ENCODE assay signal across 23 mouse cellular contexts in the genomic region with DNA sequence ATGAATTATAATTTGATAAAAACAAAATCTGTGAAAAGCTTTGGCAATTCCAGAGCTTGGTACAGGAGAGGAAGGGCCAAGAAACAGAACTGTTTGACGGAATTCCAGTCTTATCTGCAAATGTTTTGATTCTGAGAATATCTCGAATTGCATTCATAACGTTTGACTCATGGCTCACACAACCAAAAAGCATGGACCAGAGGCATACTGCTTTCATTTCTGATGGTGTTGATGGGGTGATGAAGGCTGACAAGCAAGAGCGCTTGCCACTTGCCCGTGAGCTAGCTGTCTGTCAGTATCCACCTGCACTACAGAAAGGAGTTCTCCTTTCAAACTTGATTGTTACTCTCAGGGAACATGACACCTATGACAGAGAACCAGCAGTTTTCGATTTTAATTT.
A peak's percentile ranks its signal among the peaks of the same experiment; 100 is the strongest.
DNase-seq lines count a peak whose midpoint lies in the region; ATAC-seq and TF ChIP-seq lines count a peak whose summit lies in the region.
"Had no signal": no experiment of that assay in that cellular context is flagged by ENCODE, and none has a peak within 500 bp of the region (broad histone marks: within the 10 kb centered on the region; RNA-seq: fewer than 3 reads in every experiment).

No protein-coding gene starts in this region.

- H3K9me3 ChIP-seq in heart, embryonic 14.5 days (ENCODE audit: control insufficient read depth, low read length): no peaks in the 10 kb centered on the region
- H3K9me3 ChIP-seq: embryonic facial prominence, embryonic 15.5 days; forebrain, embryonic 13.5 days; G1E; hindbrain, embryonic 12.5 days had no signal

- TF ChIP-seq POLR2A in kidney, adult 2 months (IDR thresholded peaks at IDR 0.05; ENCODE audit: low read depth, low read length): no peak

- no peak for TF ChIP-seq CTCF in kidney, adult 2 months (conservative IDR thresholded peaks at IDR 0.05; ENCODE audit: insufficient read depth, insufficient read length, low read depth, low read length)

- no peaks in the 10 kb centered on the region for H3K27me3 ChIP-seq in heart, embryonic 14.5 days (ENCODE audit: control insufficient read depth, insufficient read depth, low read length)
- H3K27me3 ChIP-seq in kidney, adult 2 months (replicated peaks; ENCODE audit: control insufficient read depth, insufficient read depth, low read length): no peaks in the 10 kb centered on the region
- H3K27me3 ChIP-seq: embryonic facial prominence, embryonic 15.5 days; forebrain, embryonic 13.5 days; hindbrain, embryonic 12.5 days had no signal

- H3K9ac ChIP-seq in heart, embryonic 14.5 days (ENCODE audit: low read length): no peak overlapping the region
- H3K9ac ChIP-seq: embryonic facial prominence, embryonic 15.5 days; forebrain, embryonic 13.5 days; forebrain, postnatal 0 days; hindbrain, embryonic 12.5 days had no signal

- WGBS in heart, embryonic 14.5 days: 8% methylated on average over 6 of the region's 6 CpGs
- WGBS in kidney, adult 2 months: 63% methylated on average over 6 of the region's 6 CpGs

- no peak for DNase-seq in heart, postnatal 14 days
- no peak for DNase-seq in kidney, adult 2 months
- no peak for DNase-seq in kidney, postnatal 36 days
- DNase-seq in NIH3T3 (ENCODE audit: low read depth): peak; percentile 85
- DNase-seq in fibroblast of lung, adult 2 months (ENCODE audit: low read depth): peak; percentile 25
- DNase-seq in gastrocnemius, postnatal 4 days (ENCODE audit: low spot score in 2 of 2): no peak
- DNase-seq: adrenal gland, postnatal 10 days; B cell, adult 2 months; cerebellum, adult 11 months; cerebellum, adult 8-10 months; cerebellum, postnatal 14 days; embryo, embryonic 11 days; forebrain, postnatal 0 days; gastrocnemius, postnatal 14 days had no signal

- peak overlapping the region; percentile 10 to 48 for H3K27ac ChIP-seq in heart, embryonic 14.5 days (replicated peaks in 1 of 2; ENCODE audit: control insufficient read depth in 1 of 2, insufficient read depth in 1 of 2, low read depth in 2 of 2, low read length in 2 of 2)
- peak overlapping the region; percentile 87; the same call in 1 of the 2 replicates for H3K27ac ChIP-seq in kidney, adult 2 months (ENCODE audit: insufficient read depth, low read depth, low read length)
- H3K27ac ChIP-seq: embryonic facial prominence, embryonic 15.5 days; forebrain, embryonic 13.5 days; hindbrain, embryonic 12.5 days had no signal

- peak overlapping the region; percentile 56 for H3K4me2 ChIP-seq in heart, embryonic 14.5 days (ENCODE audit: low read length)
- H3K4me2 ChIP-seq: embryonic facial prominence, embryonic 15.5 days; forebrain, embryonic 13.5 days; hindbrain, embryonic 12.5 days had no signal

- intact Hi-C loops in heart, postnatal 14 days (cut with DNase I): no loop called here

- no peaks in the 10 kb centered on the region for H3K36me3 ChIP-seq in heart, embryonic 14.5 days (ENCODE audit: control insufficient read depth, insufficient read depth, low read length)
- H3K36me3 ChIP-seq in kidney, adult 2 months (ENCODE audit: control insufficient read depth, insufficient read depth, low read length): no peaks in the 10 kb centered on the region
- H3K36me3 ChIP-seq: embryonic facial prominence, embryonic 15.5 days; G1E; hindbrain, embryonic 12.5 days had no signal

- H3K4me3 ChIP-seq in heart, embryonic 14.5 days (ENCODE audit: control insufficient read depth in 1 of 2, insufficient read depth in 1 of 2, low read depth in 1 of 2, low read length in 2 of 2): peak overlapping the region in 1 of 2 experiments; percentile 12; a peak in 1 of 4 replicates
- no peak overlapping the region for H3K4me3 ChIP-seq in kidney, adult 2 months (ENCODE audit: insufficient read depth, low read depth, low read length)
- H3K4me3 ChIP-seq: embryonic facial prominence, embryonic 15.5 days; forebrain, embryonic 13.5 days; hindbrain, embryonic 12.5 days had no signal

- H3K4me1 ChIP-seq in heart, embryonic 14.5 days (ENCODE audit: control insufficient read depth in 2 of 2, insufficient read depth in 2 of 2, low read length in 2 of 2): peaks cover 7 to 18% of the 10 kb centered on the region in 2 experiments
- H3K4me1 ChIP-seq in kidney, adult 2 months (ENCODE audit: control insufficient read depth, insufficient read depth, low read length): no peaks in the 10 kb centered on the region
- H3K4me1 ChIP-seq: embryonic facial prominence, embryonic 15.5 days; forebrain, embryonic 13.5 days; hindbrain, embryonic 12.5 days had no signal

- ATAC-seq in heart, embryonic 14.5 days (ENCODE audit: insufficient number of reproducible peaks, insufficient read depth, low FRiP score, low read depth): no peak
- ATAC-seq: CD4-positive, CD25-positive, alpha-beta regulatory T cell, adult 4 months; forebrain, embryonic 13.5 days; forebrain, postnatal 0 days; hindbrain, embryonic 16.5 days; inflammation-experienced regulatory T-cells, adult 6 months; intestine, postnatal 0 days had no signal

Comparison
In these comparisons a context has a peak if more than half of its experiments do, and no peak if none do; other contexts are left out.
1. DNase-seq: peak in NIH3T3 (single experiment) and fibroblast of lung, adult 2 months (single experiment); none in heart, postnatal 14 days (0 of 2), kidney, adult 2 months (single experiment), kidney, postnatal 36 days (0 of 2) and gastrocnemius, postnatal 4 days (0 of 2).